Mouse (Mus musculus) E14TG2a.4 (cell line): ENCODE results near the gene Gm44965.

Experiments used
- CTCF ChIP-seq: conservative IDR thresholded peaks from 2 replicates; pipeline ENCODE4 v1.5.1; 2014; ENCODE audit warnings: low read length
- POU5F1 ChIP-seq: IDR thresholded peaks from 2 replicates; pipeline ENCODE4 v1.6.1; 2014; ENCODE audit warnings: low read length, borderline replicate concordance

DNA sequence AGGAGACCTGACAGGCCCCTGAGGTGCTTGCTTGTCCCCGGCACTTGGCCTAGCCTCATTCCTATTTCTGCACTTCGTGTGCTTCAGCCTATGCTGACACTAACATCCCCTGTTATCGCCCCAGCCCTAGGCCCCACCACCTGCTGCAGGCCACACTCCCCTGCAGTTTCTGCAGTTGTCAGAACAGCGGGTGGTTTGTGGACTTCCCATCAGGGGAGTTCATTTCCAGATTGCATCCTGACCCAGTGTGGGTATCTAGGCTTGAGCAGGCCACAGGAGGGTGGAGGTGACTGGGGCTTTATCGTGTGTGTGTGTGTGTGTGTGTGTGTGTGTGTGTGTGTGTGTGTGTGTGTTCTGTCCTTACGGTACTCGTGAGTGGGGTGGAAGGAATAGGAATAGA, 15.8 kb downstream of the Gm44965 start:
- TF ChIP-seq CTCF (no peak), POU5F1 (no peak)
